Mouse (Mus musculus) A20 (cell line): ENCODE data around the gene Dnajb4.
"Not testable (repeated sequence)": the region's sequence is repeated elsewhere in the genome, so short reads cannot be mapped to it uniquely, and the experiment has no call there.

Experiments
- DNase-seq: peaks from one replicate; pipeline ENCODE4 v3.0.0-alpha.2; 2011; ENCODE audit warnings: low read depth, low spot score

The Dnajb4 gene

DNA sequence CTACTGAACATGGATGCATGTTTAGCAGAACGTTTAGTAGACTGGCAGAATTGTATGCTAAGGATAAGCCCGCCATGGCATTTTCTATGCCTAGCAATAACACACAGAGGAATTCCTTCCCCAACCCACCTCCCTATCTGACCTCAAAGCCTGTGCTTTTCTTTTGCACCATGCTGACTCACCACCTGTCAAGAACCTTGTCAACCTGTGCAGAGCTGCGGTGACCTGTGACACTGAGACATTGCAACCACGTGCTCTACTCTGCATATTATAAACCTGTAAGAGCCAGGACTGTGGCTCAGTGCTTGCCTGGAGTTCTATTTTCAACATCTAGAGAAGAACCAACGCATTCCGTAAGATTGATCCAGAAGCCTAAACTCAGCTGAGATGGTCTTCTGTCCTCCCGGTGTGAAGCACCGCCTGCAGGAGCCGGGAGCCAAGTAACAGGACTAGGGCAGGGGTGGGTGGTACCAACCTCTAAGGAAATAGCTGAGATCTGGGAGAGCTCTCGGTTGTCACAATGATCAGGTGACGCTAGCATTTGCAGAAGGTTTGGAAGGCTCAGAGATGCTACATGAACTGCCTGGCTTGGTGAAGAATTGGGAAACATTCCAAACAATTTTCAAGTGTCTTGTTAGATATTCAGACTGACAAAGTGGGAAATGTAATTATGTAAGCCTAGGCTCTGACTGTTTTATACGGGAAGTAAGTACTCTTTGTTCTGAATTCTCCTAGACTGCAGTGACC lies 62.8 kb downstream of the Dnajb4 start:
- no peak for DNase-seq

DNA sequence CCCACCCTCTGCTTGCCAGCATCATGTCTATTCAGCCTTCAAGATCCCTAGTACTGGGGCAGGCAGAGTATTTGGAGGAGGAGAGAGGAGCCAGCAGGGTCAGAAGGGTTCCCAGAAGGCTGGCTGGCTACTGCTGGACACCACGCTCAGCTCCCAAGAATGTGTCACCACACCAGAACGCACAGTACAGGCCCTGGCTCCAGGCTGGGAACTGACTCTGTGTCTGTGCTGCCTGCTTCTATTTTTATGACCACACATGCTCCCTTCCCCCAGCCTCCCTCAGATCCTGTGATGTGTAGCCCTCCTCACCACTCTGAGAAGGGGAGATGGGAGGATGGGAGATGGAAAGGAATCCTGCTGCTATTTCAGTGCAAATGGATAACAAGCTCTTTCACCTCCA lies 64.9 kb downstream of the Dnajb4 start:
- no peak for DNase-seq

DNA sequence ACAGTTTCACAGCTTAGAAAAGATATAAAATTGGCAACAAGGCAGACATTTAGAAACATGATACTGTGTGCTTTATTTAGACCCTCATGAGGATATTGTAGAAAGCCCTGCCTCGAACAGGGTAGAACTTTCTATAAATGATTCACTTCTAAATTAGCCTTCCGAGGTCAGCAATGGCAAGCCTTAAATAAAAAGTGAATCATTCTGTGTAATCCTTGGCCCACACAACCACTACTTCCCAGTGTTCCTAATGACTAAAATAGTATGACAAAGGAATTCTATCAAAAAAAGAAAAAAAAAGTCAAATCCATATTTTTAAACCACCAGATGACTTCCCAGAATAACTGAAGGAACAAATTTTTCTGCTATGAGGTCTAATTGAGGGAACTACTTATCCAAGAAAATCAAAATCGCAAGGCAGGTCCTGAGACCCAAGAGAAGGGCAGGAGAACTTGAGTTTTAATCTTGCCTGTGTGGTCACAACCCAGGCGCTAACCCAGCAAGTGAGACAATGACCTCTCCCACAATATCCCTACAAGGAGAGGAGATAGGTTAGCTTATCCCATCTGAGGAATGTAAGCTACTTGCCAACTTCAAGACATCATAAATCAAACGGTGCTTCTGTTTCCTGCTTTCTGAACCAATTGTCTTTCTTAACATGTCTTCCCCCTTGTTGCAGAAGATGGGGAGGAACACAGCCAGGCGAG lies 67.0 kb downstream of the Dnajb4 start:
- no peak for DNase-seq

DNA sequence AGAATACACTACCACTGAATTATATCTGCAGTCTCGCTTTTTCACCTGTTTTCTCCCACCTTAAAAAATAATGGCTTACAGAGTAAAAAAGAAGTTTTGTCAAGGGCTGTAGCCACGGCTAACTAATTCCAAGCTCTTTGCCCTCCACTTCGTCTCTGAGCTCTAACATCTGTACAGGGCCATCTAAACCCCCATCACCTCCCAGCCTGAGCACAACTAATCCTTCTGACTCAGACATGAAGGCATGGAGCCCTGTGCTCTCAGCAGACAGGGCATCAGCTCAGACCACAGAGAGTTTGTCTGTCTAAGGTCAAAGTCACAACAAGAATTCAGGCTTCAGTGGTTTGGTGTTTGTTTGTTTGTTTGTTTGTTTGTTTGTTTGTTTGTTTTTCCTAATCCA lies 68.0 kb downstream of the Dnajb4 start:
- DNase-seq: no peak

DNA sequence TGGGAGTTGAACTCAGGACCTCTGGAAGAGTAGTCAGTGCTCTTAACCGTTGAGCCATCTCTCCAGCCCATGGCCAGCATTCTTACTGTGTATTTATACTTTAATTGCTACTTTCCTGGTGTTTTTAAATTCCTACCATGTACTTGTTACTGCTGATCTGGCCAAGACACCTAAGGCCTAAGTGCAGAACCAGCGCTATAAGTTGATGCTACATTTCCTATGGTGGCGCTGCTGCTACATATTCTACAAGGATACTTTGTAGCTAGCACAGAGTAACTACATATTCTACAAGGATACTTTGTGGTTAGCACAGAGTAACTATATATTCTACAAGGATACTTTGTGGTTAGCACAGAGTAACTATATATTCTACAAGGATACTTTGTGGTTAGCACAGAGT lies 70.8 kb downstream of the Dnajb4 start:
- not testable (repeated sequence) for DNase-seq

DNA sequence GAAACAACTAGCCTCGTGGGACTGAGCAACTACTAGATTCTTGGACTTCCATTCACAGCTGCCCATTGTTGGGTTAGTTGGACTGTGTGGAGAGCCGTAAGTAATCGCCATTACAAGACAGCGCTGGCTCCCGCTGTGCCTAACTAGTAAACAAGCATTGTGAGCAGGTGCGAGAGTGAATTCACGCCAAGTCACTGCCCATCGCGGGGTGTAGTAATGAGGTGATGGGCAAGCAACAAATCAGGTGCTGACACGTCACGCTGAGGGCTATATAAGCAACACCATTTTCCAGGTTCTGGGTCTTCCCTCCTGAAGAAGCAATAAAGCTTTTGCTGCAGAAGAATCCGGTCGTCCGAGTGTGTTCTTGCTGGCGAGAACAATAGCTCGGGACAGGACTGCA lies 74.0 kb downstream of the Dnajb4 start:
- not testable (repeated sequence) for DNase-seq

DNA sequence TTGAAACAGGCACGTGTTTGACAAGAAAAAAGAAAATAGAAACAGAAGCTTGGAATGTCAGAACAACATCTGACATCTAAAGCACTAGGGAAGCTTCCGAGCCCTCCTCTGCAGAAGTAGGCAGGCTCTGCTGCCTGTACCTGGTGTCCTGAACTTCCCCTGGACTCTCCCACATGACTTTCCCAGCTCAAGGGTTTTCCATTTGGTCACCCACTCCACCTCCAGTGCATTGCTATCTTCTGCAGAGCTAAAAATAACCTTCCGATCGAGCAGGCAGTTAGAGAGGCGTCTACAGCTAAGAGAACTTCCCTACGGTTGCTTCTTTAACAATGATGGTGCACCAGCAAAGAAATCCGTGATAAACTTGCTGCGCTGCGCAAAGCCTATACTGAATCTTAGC lies 76.5 kb downstream of the Dnajb4 start:
- no peak for DNase-seq

DNA sequence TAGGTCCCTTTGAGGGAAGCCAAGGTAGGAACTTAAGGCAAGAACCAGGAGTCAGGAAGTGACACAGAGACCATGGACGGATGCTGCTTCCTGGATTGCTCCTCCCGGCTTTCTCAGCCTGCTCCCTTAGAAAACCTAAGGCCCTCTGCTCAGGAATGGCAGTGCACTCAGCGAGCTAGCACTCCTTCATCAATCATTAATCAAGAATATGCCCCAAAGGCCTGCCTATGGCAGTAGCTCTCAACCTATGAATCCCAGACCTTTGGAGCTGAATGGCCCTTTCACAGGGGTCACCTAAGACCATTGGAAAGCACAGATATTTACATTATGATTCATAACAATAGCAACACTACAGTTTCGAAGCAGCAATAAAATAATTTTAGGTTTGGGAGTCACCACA lies 79.1 kb downstream of the Dnajb4 start:
- no peak for DNase-seq

DNA sequence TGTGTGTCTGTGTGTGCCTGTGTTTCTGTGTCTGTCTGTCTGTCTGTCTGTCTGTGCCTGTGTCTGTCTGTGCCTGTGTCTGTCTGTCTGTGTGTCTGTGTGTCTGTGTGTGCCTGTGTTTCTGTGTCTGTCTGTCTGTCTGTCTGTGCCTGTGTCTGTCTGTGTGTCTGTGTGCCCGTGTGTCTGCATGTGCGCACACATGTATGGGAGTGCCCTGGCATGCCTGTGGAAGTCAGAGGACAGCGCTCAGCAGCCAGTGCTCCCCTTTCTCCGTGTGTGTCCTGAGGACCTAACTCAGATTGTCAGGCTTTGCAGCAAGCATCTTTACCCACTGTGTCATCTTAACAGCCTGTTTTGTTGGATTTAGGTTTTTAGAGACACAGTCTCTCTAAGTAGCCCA lies 80.7 kb downstream of the Dnajb4 start:
- DNase-seq: not testable (repeated sequence)

DNA sequence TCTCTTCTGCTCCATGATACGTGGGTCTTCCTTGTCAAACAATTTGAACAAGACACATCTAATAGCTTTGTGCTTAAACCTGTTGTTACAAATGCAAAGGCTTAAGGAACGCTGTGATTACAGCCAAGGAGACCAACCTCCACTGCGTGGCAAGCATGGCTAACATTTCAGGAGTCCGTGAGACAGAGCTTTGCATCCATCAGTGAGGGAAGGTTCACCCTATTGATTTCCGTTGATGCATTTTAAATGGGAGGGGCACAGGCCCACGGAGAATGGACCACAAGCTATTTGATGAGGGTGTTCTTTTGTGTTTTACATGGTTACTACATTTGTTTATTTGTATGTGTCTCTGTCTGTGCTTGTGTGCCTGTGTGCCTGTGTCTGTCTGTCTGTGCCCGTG lies 81.5 kb downstream of the Dnajb4 start:
- no peak for DNase-seq
